Mouse (Mus musculus) small intestine, adult 2 months (tissue): Measurements from ENCODE around the gene Btbd2. TPM values are rescaled to one million over a fixed set of nuclear protein-coding genes. Genes with fewer than 3 reads are reported as not detected.

Experiments
- H3K27ac ChIP-seq: fragments of 200-500 bp; 2 replicates; pipeline ENCODE4 v1.5.1; 2012; ENCODE audit warnings: low read depth, low read length, control low read depth, inconsistent platforms; ENCODE audit not compliant: insufficient read depth
- H3K27me3 ChIP-seq: fragments of 200-500 bp; 2 replicates; pipeline ENCODE4 v1.6.1; 2012; ENCODE audit warnings: mild to moderate bottlenecking, moderate library complexity, low read length, inconsistent platforms; ENCODE audit not compliant: control insufficient read depth, insufficient read depth
- H3K36me3 ChIP-seq: fragments of 200-500 bp; 2 replicates; pipeline ENCODE4 v1.6.1; 2012; ENCODE audit warnings: mild to moderate bottlenecking, low read length, control low read depth, inconsistent platforms; ENCODE audit not compliant: control insufficient read depth, insufficient read depth
- H3K4me1 ChIP-seq: fragments of 200-500 bp; 2 replicates; pipeline ENCODE4 v1.6.1; 2012; ENCODE audit warnings: low read length, inconsistent platforms, mixed read lengths; ENCODE audit not compliant: control insufficient read depth, insufficient read depth, insufficient read length
- H3K4me3 ChIP-seq: fragments of 200-500 bp; 2 replicates; pipeline ENCODE4 v1.5.1; 2012; ENCODE audit warnings: low read depth, mild to moderate bottlenecking, control low read depth, inconsistent platforms, low read length, moderate library complexity
- CTCF ChIP-seq: fragments of 200-500 bp; IDR thresholded peaks from 2 replicates; pipeline ENCODE4 v1.5.1; 2012; ENCODE audit warnings: low read depth, mild to moderate bottlenecking, control low read depth, inconsistent platforms, low read length, moderate library complexity, mixed read lengths; ENCODE audit not compliant: insufficient replicate concordance, insufficient read length; ENCODE audit errors: extremely low read depth
- POLR2A ChIP-seq: fragments of 200-500 bp; IDR thresholded peaks from 2 replicates; pipeline ENCODE4 v1.6.1; 2012; ENCODE audit warnings: low read depth, mild to moderate bottlenecking, control low read depth, inconsistent platforms, low read length, moderate library complexity
- WGBS: fragments of 180-500 bp; shearing (Covaris S2); methylation state at CpG from one replicate; pipeline ENCODE4 v1.1.7; 2018; 5-methylcytosine and 5-hydroxymethylcytosine counted together
- polyA plus RNA-seq: library from polyadenylated mRNA; depleted of rRNA; stranded (reverse); fragments of >200 nt; gene quantifications from 2 replicates; pipeline ENCODE4 v1.2.3, GENCODE M21; 2012

Btbd2 gene
- polyA plus RNA-seq, 1 experiment = 84.1 TPM

DNA sequence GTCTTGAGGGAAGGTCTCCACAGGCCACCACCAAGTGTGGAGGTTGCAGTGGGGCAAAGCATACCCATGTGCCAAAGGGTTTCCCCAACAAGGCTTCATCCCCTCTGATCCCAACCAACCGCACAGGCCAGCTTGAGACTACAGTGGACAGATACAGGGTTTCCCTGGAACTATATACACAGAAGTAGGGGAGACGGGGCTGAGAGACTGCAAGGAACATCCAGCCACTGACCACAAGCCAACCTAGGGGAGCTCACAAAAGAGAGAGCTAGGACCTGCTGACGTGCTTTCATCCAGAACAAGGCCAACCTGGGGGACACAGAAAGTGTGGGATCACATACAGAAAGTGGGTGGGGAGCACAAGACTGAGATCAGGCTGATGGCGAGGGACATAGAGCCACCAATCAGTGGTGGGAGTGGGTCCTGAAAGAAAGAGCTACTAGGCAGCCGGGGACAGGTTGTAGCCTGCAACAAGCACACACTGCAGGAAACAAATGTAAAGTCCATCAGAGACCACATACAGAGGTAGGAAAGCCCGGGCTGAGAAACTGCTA lies 18.1 kb upstream of the Btbd2 start:
- 2% methylated on average over 6 of the region's 6 CpGs for WGBS
- Histone ChIP-seq H3K27ac (peak overlapping the region; percentile 36), H3K36me3 (peaks cover 19% of the 10 kb centered on the region), H3K4me3 (peak overlapping the region; percentile 85), H3K27me3 (no peaks in the 10 kb centered on the region), H3K4me1 (peaks cover 59% of the 10 kb centered on the region)
- TF ChIP-seq POLR2A (no peak), CTCF (no peak)

DNA sequence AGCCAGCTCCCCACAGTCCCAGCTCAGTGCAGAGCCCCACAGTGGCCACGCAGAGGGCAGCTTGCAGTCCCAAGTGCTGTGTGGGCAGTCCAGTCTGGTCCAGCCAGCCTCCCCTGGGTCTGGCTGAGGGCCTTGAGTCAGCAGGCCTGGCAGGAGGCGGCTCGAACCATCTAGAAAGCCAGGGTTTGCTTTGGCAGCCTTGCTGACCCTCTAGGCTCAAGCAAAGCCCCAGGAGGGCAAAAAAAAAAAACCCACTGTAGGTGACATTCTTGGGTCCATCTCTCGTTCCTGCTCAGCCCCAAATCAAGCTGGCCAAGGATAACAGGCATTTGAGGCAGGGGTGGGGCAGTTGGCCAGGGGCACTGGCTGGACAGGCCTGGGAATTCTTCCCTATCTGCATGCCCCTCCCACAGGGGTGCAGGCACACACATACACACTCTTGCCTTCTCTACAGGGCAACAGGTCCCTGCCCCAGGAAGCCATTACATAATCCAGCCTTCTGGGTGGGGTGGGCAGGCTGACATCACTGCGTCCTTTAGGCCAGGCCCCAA lies 17.4 kb upstream of the Btbd2 start:
- H3K4me3 ChIP-seq = peak overlapping the region; percentile 85
- no peak for TF ChIP-seq POLR2A
- no peak for TF ChIP-seq CTCF
- WGBS = 9% methylated on average over 5 of the region's 5 CpGs
- peaks cover 26% of the 10 kb centered on the region for H3K36me3 ChIP-seq
- peaks cover 61% of the 10 kb centered on the region for H3K4me1 ChIP-seq
- H3K27ac ChIP-seq = peak overlapping the region; percentile 36
- H3K27me3 ChIP-seq = no peaks in the 10 kb centered on the region

DNA sequence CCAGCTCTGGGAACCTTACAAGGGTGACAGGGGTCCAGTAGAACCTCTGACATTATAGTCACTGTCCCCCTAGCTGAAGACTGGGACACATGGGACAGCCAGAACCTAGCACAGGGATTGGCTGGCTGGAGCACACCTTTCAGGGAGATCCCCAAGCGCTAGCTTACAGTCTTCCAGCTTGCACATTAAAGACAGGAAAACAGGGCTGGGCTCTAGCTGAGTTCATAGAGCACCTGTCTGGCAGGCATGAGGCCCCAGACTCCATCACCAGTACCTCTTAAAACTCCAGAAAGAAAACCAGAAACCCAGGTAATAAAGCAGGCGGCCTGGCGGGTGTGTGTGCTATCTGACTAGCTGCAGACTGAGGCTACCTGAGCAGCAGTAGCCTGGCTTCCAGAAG lies 16.8 kb upstream of the Btbd2 start:
- no peaks in the 10 kb centered on the region for H3K27me3 ChIP-seq
- WGBS = 43% methylated on average over 3 of the region's 3 CpGs
- TF ChIP-seq POLR2A (no peak), CTCF (no peak)
- peaks cover 32% of the 10 kb centered on the region for H3K36me3 ChIP-seq
- peaks cover 62% of the 10 kb centered on the region for H3K4me1 ChIP-seq
- no peak overlapping the region for H3K27ac ChIP-seq
- H3K4me3 ChIP-seq = peak overlapping the region; percentile 85

DNA sequence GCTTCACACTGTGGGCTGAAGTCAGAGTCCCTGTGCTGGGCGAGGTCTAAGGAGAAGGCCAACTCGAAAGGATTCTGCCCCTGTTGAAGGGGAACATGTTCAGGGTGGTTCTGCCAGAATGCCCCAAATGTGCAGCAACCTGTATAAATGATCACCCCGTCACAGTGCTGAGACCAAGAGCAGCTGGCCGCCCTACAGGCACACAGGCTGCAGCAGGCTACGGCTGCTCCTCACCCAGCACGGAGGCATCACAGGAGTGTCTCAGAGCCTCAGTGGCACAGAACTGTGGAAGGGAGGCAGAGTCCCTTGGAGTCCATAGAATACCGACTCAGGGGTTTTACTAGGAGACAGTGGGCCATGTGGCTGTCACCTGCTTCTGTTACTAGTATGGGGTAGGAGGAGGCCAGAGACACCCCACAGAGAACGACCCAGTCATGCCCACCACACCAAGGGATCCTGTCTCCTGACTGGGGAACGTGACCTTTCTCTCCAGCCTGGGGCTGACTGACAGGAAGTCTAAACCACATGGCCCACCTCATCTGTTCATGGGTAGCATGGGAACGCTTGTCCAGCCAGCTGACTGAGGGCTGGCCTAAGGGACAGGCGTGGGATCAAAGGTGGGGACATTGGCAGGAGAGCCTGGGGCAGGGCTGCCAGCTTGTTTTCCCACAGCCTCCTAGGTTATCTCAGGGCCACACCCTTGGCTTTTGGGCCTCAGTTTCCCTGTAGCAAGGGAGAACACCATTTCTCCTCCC lies 15.2 kb upstream of the Btbd2 start:
- no peak overlapping the region for H3K27ac ChIP-seq
- peaks cover 50% of the 10 kb centered on the region for H3K4me1 ChIP-seq
- H3K4me3 ChIP-seq = no peak overlapping the region
- H3K36me3 ChIP-seq = peaks cover 46% of the 10 kb centered on the region
- H3K27me3 ChIP-seq = no peaks in the 10 kb centered on the region
- TF ChIP-seq POLR2A (no peak), CTCF (no peak)
- WGBS = 77% methylated on average over 11 of the region's 11 CpGs

DNA sequence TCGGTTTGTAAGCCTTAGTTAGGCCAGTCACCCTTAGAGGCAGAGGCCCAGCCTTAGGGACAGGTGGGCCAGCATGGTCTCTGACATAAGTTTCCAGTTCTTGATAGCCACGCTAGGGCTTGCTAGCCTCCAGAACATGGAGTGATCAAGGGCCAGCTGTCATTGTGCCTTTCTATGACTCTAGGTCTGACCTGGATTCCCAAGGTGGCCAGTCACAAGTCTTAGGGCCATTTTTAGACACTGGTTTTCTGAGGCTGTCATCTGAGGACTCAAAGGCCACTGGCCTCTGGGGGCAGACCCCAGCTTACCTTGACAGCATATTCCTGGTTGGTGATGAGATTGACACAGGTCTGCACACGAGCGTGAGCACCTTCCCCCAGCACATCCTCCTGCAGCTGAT lies 14.4 kb upstream of the Btbd2 start:
- WGBS = 86% methylated on average over 4 of the region's 4 CpGs
- Histone ChIP-seq H3K4me3 (no peak overlapping the region), H3K27ac (no peak overlapping the region), H3K27me3 (no peaks in the 10 kb centered on the region), H3K36me3 (peaks cover 55% of the 10 kb centered on the region), H3K4me1 (peaks cover 50% of the 10 kb centered on the region)
- no peak for TF ChIP-seq CTCF
- no peak for TF ChIP-seq POLR2A

DNA sequence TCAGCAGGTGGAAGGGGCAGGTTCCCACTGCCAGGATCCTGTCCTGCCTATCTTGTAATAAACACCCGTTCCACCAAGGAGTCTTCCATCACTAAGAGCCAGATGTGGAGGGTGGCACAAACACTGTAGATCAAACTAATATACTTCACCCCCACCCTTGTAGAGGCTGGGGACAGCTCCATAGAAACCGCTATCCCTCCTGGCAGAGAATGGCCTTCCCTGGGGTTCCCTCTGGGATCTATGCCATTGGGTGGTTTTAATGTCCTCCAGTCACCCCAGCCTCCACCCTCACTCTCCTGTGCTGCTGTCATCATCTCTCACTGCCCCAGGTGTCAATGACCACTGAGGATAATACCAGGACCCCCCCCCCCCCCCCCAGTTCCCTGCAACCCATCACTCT lies 13.7 kb upstream of the Btbd2 start:
- Histone ChIP-seq H3K27me3 (no peaks in the 10 kb centered on the region), H3K4me3 (no peak overlapping the region), H3K36me3 (peaks cover 60% of the 10 kb centered on the region), H3K27ac (no peak overlapping the region), H3K4me1 (peaks cover 56% of the 10 kb centered on the region)
- WGBS = 54% methylated on average over 2 of the region's 2 CpGs
- no peak for TF ChIP-seq POLR2A
- TF ChIP-seq CTCF = no peak

DNA sequence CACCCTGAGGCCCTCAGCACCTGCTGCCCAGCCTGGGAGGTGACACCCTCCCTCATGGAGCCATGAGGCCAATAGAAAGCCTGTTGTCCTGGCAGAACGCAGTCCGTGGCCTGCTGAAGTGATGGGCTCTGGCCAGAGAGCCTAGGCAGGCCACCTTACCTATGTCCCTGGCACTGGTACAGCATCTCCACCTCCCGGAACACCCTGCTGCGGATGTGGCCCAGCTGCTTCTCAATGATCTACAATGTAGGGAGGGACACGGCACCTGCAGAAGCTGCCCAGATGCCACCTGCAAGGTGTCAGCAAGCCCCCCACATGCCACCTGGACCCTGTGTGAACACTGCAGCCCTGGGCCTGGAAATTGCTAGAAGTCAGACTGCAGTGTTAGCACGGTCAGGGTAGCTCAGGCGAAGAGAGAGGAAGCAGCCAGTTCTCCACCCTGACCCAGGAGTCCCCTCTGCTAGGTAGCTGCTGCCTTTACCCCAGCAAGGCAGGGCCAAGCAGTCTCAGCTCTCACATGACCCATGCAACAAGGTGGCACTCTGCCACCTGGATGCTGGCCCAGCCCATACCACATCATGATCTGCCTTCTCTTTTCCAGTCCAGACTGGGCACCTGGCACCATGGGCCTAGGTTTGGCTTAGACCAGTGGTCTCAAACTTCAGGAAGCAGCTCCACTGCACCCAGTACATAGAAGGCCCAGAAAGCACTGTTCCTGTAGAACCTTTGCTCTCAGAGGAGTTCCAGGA lies 13.0 kb upstream of the Btbd2 start:
- no peaks in the 10 kb centered on the region for H3K27me3 ChIP-seq
- peaks cover 61% of the 10 kb centered on the region for H3K4me1 ChIP-seq
- TF ChIP-seq CTCF = no peak
- no peak for TF ChIP-seq POLR2A
- WGBS = 32% methylated on average over 7 of the region's 7 CpGs
- H3K4me3 ChIP-seq = no peak overlapping the region
- 0 out of 2 replicates have a peak overlapping the region, but pooled peaks have one; percentile 18 for H3K27ac ChIP-seq
- peaks cover 62% of the 10 kb centered on the region for H3K36me3 ChIP-seq
